Mouse (Mus musculus) olfactory bulb, adult 2 months (tissue): ENCODE data around the gene Rnf150. TPM values are rescaled to one million over a fixed set of nuclear protein-coding genes. Genes with fewer than 3 reads are reported as not detected.

Source experiments
- H3K27ac ChIP-seq: fragments of 200-500 bp; 2 replicates; pipeline ENCODE4 v1.5.1; 2012; ENCODE audit warnings: low read depth, low read length; ENCODE audit not compliant: insufficient read depth
- H3K4me1 ChIP-seq: fragments of 200-500 bp; 2 replicates; pipeline ENCODE4 v1.6.1; 2012; ENCODE audit warnings: low read length; ENCODE audit not compliant: control insufficient read depth, insufficient read depth
- H3K4me3 ChIP-seq: fragments of 200-500 bp; 2 replicates; pipeline ENCODE4 v1.5.1; 2012; ENCODE audit warnings: mild to moderate bottlenecking, low read depth, low read length, moderate library complexity; ENCODE audit not compliant: insufficient read depth
- CTCF ChIP-seq: fragments of 200-500 bp; IDR thresholded peaks from 2 replicates; pipeline ENCODE4 v1.5.1; 2012; ENCODE audit warnings: low read depth, mild to moderate bottlenecking, low read length, moderate library complexity; ENCODE audit not compliant: insufficient read depth
- POLR2A ChIP-seq: fragments of 200-500 bp; IDR thresholded peaks from 2 replicates; pipeline ENCODE4 v1.6.1; 2012; ENCODE audit warnings: mild to moderate bottlenecking, low read depth, low read length, moderate library complexity; ENCODE audit not compliant: insufficient read depth
- WGBS: fragments of 180-500 bp; shearing (Covaris S2); methylation state at CpG from one replicate; pipeline ENCODE4 v1.1.7; 2018; 5-methylcytosine and 5-hydroxymethylcytosine counted together
- polyA plus RNA-seq: library from polyadenylated mRNA; stranded (reverse); fragments of >200 nt; gene quantifications from 2 replicates; pipeline ENCODE4 v1.2.4, GENCODE M21; 2012; ENCODE audit warnings: low replicate concordance; ENCODE audit not compliant: missing spikeins, insufficient read depth, insufficient read length

Gene Rnf150
- polyA plus RNA-seq, 1 experiment = not detected

DNA sequence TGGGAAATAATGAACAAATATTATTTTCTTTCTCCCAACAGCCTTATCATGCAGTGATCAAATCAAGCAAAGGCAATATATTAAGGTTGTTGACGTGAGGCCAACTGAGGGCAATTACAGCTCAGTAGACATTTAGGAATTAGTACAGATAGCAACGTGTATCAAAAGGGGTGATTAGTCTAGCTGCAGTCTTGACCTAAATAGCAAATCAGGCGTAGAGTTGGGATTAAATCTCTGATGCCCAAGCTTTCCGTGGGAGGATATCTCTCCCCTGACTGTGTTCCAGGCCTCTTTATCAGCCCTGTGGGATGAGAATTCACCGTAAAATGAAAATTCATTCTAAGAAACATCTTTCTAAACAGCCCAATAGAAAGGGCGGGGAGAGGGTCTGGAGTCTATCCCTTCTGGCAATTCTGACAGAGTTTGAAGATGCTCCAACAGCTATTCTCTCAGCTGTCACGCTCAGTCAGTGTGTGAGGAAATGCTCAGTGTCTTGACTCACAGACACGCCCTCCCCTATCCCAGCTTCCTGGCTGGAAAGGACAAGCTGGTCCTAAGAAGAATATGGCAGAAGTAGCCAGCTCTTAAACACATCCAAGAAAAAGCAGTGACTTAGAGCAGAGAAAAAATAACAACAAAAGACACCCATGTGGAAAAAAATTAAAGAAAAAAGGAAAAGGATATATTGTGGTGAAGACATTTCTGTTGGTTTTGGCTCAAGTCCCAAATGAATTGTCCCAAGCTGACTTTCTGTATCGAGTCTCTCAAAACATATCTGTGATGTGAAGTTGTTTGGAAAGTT is 4.4 kb upstream of the Rnf150 start:
- WGBS = 55% methylated on average over 9 of the region's 9 CpGs
- H3K4me3 ChIP-seq = no peak overlapping the region
- no peaks in the 10 kb centered on the region for H3K4me1 ChIP-seq
- TF ChIP-seq CTCF (no peak), POLR2A (no peak)
- H3K27ac ChIP-seq = no peak overlapping the region; the same call in 1 of the 2 replicates

DNA sequence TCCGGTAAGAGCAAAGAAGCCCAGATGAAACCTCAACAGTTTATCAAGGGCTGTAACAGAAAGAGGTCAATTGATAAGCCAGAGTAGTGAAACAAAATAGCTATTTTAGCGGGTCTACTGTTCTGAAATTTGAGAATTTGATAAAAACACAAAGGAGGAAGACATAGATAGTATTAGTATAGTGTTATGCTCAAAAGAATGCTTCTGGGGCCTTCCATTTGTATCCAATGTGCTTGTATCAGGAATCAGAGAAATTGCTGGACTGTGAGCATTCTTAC is 3.9 kb upstream of the Rnf150 start:
- no peak overlapping the region for H3K27ac ChIP-seq
- H3K4me3 ChIP-seq = no peak overlapping the region
- H3K4me1 ChIP-seq = no peaks in the 10 kb centered on the region
- no peak for TF ChIP-seq CTCF
- TF ChIP-seq POLR2A = no peak
- 83% methylated on average over 2 of the region's 2 CpGs for WGBS

- Histone ChIP-seq H3K27ac (peak overlapping the region; percentile 61), H3K4me1 (peaks cover 3% of the 10 kb centered on the region; the same call in 1 of the 2 replicates), H3K4me3 (peak overlapping the region; percentile 87)
- WGBS = under 1% methylated on average over 80 of the region's 80 CpGs
- TF ChIP-seq CTCF (no peak), POLR2A (peak; percentile 14; the same call in 1 of the 2 replicates)
Measured at GRCm38 (mm10) chr8:82863745-82864520, 777 bp downstream of the Rnf150 start.

- peak overlapping the region; percentile 61; the same call in 1 of the 2 replicates for H3K27ac ChIP-seq
- peak overlapping the region; percentile 87 for H3K4me3 ChIP-seq
- TF ChIP-seq POLR2A (no peak), CTCF (no peak)
- whole genome bisulfite sequencing = 1% methylated on average over 10 of the region's 10 CpGs
- H3K4me1 ChIP-seq = peaks cover 3% of the 10 kb centered on the region; the same call in 1 of the 2 replicates
Measured at GRCm38 (mm10) chr8:82864521-82864818, 1.3 kb downstream of the Rnf150 start.

GRCm38 (mm10) chr8:82865239-82865638 is 2.1 kb downstream of the Rnf150 start:
- WGBS = 12% methylated on average over 5 of the region's 5 CpGs
- peak overlapping the region; percentile 30; the same call in 1 of the 2 replicates for H3K4me3 ChIP-seq
- no peak overlapping the region for H3K27ac ChIP-seq
- TF ChIP-seq CTCF (no peak), POLR2A (no peak)
- H3K4me1 ChIP-seq = peaks cover 3% of the 10 kb centered on the region; the same call in 1 of the 2 replicates

DNA sequence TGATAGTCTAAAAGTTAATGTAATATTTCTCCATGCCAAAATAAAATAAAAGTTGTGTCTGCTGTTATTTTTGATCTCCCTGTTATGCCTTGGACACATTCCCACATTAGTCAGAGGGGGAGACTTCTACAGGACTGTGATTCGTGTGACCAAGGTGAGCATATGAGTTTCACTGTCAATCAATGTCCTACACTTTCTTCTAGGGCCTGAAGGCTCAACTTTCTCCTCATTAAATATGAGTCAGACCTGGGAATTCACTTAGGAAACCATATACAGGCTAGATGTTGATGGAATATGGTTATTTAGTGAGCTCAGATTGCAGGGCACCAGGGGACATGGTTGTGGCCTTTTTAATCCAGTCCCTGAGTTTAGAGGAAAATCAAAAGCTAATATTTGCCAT is 3.1 kb downstream of the Rnf150 start:
- Histone ChIP-seq H3K4me1 (peaks cover 3% of the 10 kb centered on the region; the same call in 1 of the 2 replicates), H3K4me3 (no peak overlapping the region), H3K27ac (no peak overlapping the region)
- WGBS = 51% methylated on average over 1 of the region's 1 CpGs
- TF ChIP-seq POLR2A = no peak
- TF ChIP-seq CTCF = no peak

- H3K4me3 ChIP-seq = no peak overlapping the region
- H3K4me1 ChIP-seq = peaks cover 3% of the 10 kb centered on the region; the same call in 1 of the 2 replicates
- no peak overlapping the region for H3K27ac ChIP-seq
- WGBS = 74% methylated on average over 4 of the region's 4 CpGs
- no peak for TF ChIP-seq POLR2A
- TF ChIP-seq CTCF = no peak
Measured at GRCm38 (mm10) chr8:82870840-82871490, 7.8 kb downstream of the Rnf150 start.

DNA sequence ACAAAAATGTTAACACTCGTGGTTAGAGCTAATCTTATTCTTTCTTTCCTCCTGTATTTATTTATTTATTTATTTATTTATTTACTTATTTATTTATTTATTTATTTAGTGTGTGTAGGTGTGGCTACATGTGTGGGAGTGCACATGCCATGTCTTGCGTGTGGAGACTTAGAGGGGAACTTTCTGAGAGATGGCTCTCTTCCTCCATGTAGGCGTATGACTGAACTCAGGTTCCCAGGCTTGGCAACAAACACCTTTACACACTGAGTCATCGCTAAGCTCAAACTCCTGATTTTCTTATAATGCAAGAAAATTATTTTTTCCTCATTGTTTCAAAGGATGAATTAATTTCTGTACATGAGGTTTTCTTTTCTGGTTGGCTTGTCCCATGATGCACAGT is 8.8 kb downstream of the Rnf150 start:
- Histone ChIP-seq H3K4me1 (peaks cover 2% of the 10 kb centered on the region; the same call in 1 of the 2 replicates), H3K27ac (no peak overlapping the region), H3K4me3 (no peak overlapping the region)
- WGBS = 71% methylated on average over 4 of the region's 4 CpGs
- TF ChIP-seq CTCF (no peak), POLR2A (no peak)

DNA sequence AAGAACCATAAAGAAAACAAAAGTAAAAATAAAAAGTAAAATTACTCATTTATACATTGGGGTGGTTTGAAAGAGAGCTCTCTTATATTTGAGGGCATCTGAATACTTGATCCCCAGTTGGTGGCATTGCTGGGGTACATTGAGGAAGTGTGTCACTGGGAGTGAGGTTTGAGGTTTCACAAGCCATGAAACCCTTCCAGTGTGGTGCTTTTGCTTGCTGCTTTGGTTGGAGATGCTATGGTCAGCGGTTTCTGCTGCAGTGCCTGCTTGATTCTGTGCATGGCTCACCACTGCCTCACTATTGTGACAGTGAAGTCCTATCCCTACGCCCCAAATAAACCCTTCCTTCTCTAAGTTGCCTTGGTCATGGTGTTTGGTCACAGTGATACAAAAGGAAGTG is 10.9 kb downstream of the Rnf150 start:
- WGBS = 85% methylated on average over 2 of the region's 2 CpGs
- Histone ChIP-seq H3K4me1 (no peaks in the 10 kb centered on the region), H3K27ac (no peak overlapping the region), H3K4me3 (no peak overlapping the region)
- TF ChIP-seq POLR2A (no peak), CTCF (no peak)

DNA sequence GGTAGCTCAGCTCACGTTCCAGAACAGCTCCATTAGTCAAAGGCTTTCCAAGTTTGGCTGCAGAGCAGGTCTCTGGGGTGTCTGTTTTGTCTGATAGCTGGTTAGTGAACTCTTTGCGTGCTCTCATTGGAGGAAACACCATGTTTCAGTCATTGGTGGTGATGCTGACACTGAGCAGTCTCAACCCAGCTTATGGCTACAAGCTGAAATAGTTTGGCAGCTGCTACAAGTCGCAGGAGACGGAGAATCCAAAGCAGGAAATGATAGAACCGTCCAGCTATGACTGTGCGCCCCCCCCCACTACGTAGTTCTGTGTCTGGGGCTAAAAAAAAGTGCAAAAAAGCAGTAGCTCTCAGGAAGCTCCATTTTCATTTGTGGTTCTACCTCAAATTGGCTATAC is 12.0 kb downstream of the Rnf150 start:
- TF ChIP-seq POLR2A (no peak), CTCF (no peak)
- WGBS = 88% methylated on average over 7 of the region's 7 CpGs
- Histone ChIP-seq H3K4me3 (no peak overlapping the region), H3K27ac (no peak overlapping the region), H3K4me1 (no peaks in the 10 kb centered on the region)
